Mouse (Mus musculus) cerebellum, postnatal 4 days (tissue): ENCODE results near the gene Flywch1.
A peak's percentile ranks its signal among the peaks of the same experiment; 100 is the strongest.

Experiments
- DNase-seq, 2 experiments: peaks; one replicate each; pipeline ENCODE4 v3.0.0; 2022; ENCODE audit warnings: low spot score in 2 of 2, mixed read lengths in 1 of 2

The Flywch1 gene

GRCm38 (mm10) chr17:23744076-23744475 lies 27.3 kb downstream of the Flywch1 start:
- no peak for DNase-seq

- no peak for DNase-seq
These were observed 28.5 kb downstream of the Flywch1 start for GRCm38 (mm10) chr17:23742941-23743340.

- no peak for DNase-seq
These were observed 29.1 kb downstream of the Flywch1 start for GRCm38 (mm10) chr17:23742210-23742793.

GRCm38 (mm10) chr17:23741359-23742209 lies 29.8 kb downstream of the Flywch1 start:
- DNase-seq = no peak

GRCm38 (mm10) chr17:23740598-23741021 lies 30.8 kb downstream of the Flywch1 start, which contains the start of gene Paqr4:
Gene Paqr4 (minus strand): TSS chr17:23740867.
- no peak for DNase-seq

GRCm38 (mm10) chr17:23740136-23740584 lies 31.2 kb downstream of the Flywch1 start:
- peak; percentile 74 to 84 for DNase-seq

GRCm38 (mm10) chr17:23739202-23740135 lies 31.9 kb downstream of the Flywch1 start:
- DNase-seq = peak in 1 of 2 experiments; percentile 33

- no peak for DNase-seq
These were observed 32.6 kb downstream of the Flywch1 start for GRCm38 (mm10) chr17:23738836-23739201.

- no peak for DNase-seq
These were observed 33.6 kb downstream of the Flywch1 start for GRCm38 (mm10) chr17:23737493-23738445.

GRCm38 (mm10) chr17:23734341-23734740 lies 37.1 kb downstream of the Flywch1 start:
- DNase-seq = no peak

- DNase-seq = no peak
These were observed 41.0 kb downstream of the Flywch1 start for GRCm38 (mm10) chr17:23730441-23730840.

GRCm38 (mm10) chr17:23726758-23727142 lies 44.7 kb downstream of the Flywch1 start:
- DNase-seq = peak; percentile 47 to 74

- DNase-seq = peak; percentile 89 to 95
These were observed 45.2 kb downstream of the Flywch1 start, which contains the start of gene Pkmyt1 for GRCm38 (mm10) chr17:23725999-23726757. Gene Pkmyt1 (plus strand): TSS chr17:23726336.

GRCm38 (mm10) chr17:23725477-23725876 lies 45.9 kb downstream of the Flywch1 start:
- DNase-seq = no peak

GRCm38 (mm10) chr17:23722376-23723125 lies 48.9 kb downstream of the Flywch1 start, which contains the start of gene 1520401A03Rik:
Gene 1520401A03Rik (minus strand): TSS chr17:23722783.
- no peak for DNase-seq

- DNase-seq = no peak
These were observed 49.5 kb downstream of the Flywch1 start for GRCm38 (mm10) chr17:23721886-23722285.

- DNase-seq = no peak
These were observed 51.9 kb downstream of the Flywch1 start for GRCm38 (mm10) chr17:23719455-23719854.

- DNase-seq = no peak
These were observed 54.4 kb downstream of the Flywch1 start for GRCm38 (mm10) chr17:23717003-23717402.

GRCm38 (mm10) chr17:23706212-23706611 lies 65.2 kb downstream of the Flywch1 start:
- DNase-seq = peak; percentile 74 to 83
